Comparison of ENCODE assay signal across 10 mouse cellular contexts in genomic region chr4:152273191-152273590, GRCm38 (mm10). TPM values are rescaled to one million over a fixed set of nuclear protein-coding genes. Genes with fewer than 3 reads are reported as not detected.
A peak's percentile ranks its signal among the peaks of the same experiment; 100 is the strongest.
DNase-seq lines count a peak whose midpoint lies in the region; ATAC-seq lines count a peak whose summit lies in the region.
"Had no signal": no experiment of that assay in that cellular context is flagged by ENCODE, and none has a peak within 500 bp of the region (broad histone marks: within the 10 kb centered on the region; RNA-seq: fewer than 3 reads in every experiment).

No protein-coding gene starts in this region.

- H3K4me1 ChIP-seq in kidney, embryonic 15.5 days: peaks cover 53% of the 10 kb centered on the region
- peaks cover 50% of the 10 kb centered on the region for H3K4me1 ChIP-seq in embryonic facial prominence, embryonic 13.5 days
- peaks cover 46% of the 10 kb centered on the region for H3K4me1 ChIP-seq in hindbrain, embryonic 13.5 days (replicated peaks)
- H3K4me1 ChIP-seq in midbrain, embryonic 15.5 days: peaks cover 25% of the 10 kb centered on the region

- peak overlapping the region; percentile 90 for H3K27ac ChIP-seq in kidney, embryonic 15.5 days
- H3K27ac ChIP-seq in embryonic facial prominence, embryonic 13.5 days: peak overlapping the region; percentile 83
- peak overlapping the region; percentile 61 for H3K27ac ChIP-seq in hindbrain, embryonic 13.5 days
- H3K27ac ChIP-seq in midbrain, embryonic 15.5 days: peak overlapping the region; percentile 66

- H3K4me2 ChIP-seq in kidney, embryonic 15.5 days: peak overlapping the region; percentile 99
- H3K4me2 ChIP-seq in embryonic facial prominence, embryonic 13.5 days: peak overlapping the region; percentile 93
- peak overlapping the region; percentile 88 for H3K4me2 ChIP-seq in hindbrain, embryonic 13.5 days
- peak overlapping the region; percentile 95 for H3K4me2 ChIP-seq in midbrain, embryonic 15.5 days

- no peaks in the 10 kb centered on the region for H3K9me3 ChIP-seq in kidney, embryonic 15.5 days (replicated peaks)
- H3K9me3 ChIP-seq in embryonic facial prominence, embryonic 13.5 days: no peaks in the 10 kb centered on the region
- no peaks in the 10 kb centered on the region for H3K9me3 ChIP-seq in hindbrain, embryonic 13.5 days
- H3K9me3 ChIP-seq in midbrain, embryonic 15.5 days: no peaks in the 10 kb centered on the region

- H3K9ac ChIP-seq in kidney, embryonic 15.5 days: no peak overlapping the region
- peak overlapping the region; percentile 89; the same call in 1 of the 2 replicates for H3K9ac ChIP-seq in embryonic facial prominence, embryonic 13.5 days
- H3K9ac ChIP-seq in hindbrain, embryonic 13.5 days: peak overlapping the region; percentile 90; the same call in 1 of the 2 replicates
- no peak overlapping the region for H3K9ac ChIP-seq in midbrain, embryonic 15.5 days

- DNase-seq in kidney, adult 9 months: no peak
- DNase-seq in urinary bladder, postnatal 36 days (ENCODE audit: low spot score in 2 of 2): no peak
- no peak for DNase-seq in left cerebral cortex, postnatal 14 days (ENCODE audit: low spot score in 2 of 2)
- no peak for DNase-seq in kidney, postnatal 10 days

- peak overlapping the region; percentile 71; the same call in 1 of the 2 replicates for H3K4me3 ChIP-seq in kidney, embryonic 15.5 days (replicated peaks)
- H3K4me3 ChIP-seq in embryonic facial prominence, embryonic 13.5 days: peak overlapping the region; percentile 70
- no peak overlapping the region for H3K4me3 ChIP-seq in hindbrain, embryonic 13.5 days
- H3K4me3 ChIP-seq in midbrain, embryonic 15.5 days: peak overlapping the region; percentile 64; the same call in 1 of the 2 replicates

- ATAC-seq in kidney, embryonic 15.5 days (replicated peaks; ENCODE audit: low FRiP score): no peak
- ATAC-seq in embryonic facial prominence, embryonic 13.5 days (ENCODE audit: insufficient number of reproducible peaks, insufficient read depth, low FRiP score, low TSS enrichment, low read depth): no peak
- ATAC-seq in hindbrain, embryonic 13.5 days (ENCODE audit: low FRiP score): 0 out of 2 replicates have a peak, but pooled peaks have one; percentile 9
- ATAC-seq in midbrain, embryonic 15.5 days (replicated peaks): peak; percentile 21; the same call in 1 of the 2 replicates

- intact Hi-C loops in left cerebral cortex, postnatal 14 days (cut with DNase I): no loop called here

- WGBS in kidney, embryonic 15.5 days: 19% methylated on average over 3 of the region's 3 CpGs
- WGBS in embryonic facial prominence, embryonic 13.5 days: 42% methylated on average over 3 of the region's 3 CpGs
- WGBS in hindbrain, embryonic 13.5 days: 17% methylated on average over 3 of the region's 3 CpGs
- 28% methylated on average over 3 of the region's 3 CpGs for whole genome bisulfite sequencing in midbrain, embryonic 15.5 days

- H3K27me3 ChIP-seq in kidney, embryonic 15.5 days: peaks cover 16% of the 10 kb centered on the region
- H3K27me3 ChIP-seq in embryonic facial prominence, embryonic 13.5 days: peaks cover 23% of the 10 kb centered on the region
- H3K27me3 ChIP-seq in hindbrain, embryonic 13.5 days: peaks cover 91% of the 10 kb centered on the region
- peaks cover 34% of the 10 kb centered on the region for H3K27me3 ChIP-seq in midbrain, embryonic 15.5 days (replicated peaks)

- H3K36me3 ChIP-seq in kidney, embryonic 15.5 days: no peaks in the 10 kb centered on the region
- no peaks in the 10 kb centered on the region for H3K36me3 ChIP-seq in embryonic facial prominence, embryonic 13.5 days
- peaks cover 20% of the 10 kb centered on the region for H3K36me3 ChIP-seq in hindbrain, embryonic 13.5 days
- H3K36me3 ChIP-seq in midbrain, embryonic 15.5 days (replicated peaks): no peaks in the 10 kb centered on the region

RNA-seq across cellular contexts. Expression of gene Gpr153, which starts 0.8 kb away (rescaled TPM):
- 6.2 and 7.8 TPM in 2 replicates for polyA plus RNA-seq in kidney, embryonic 15.5 days (2015; fragmentation: Nextera tagmentation; extraction: Ambion mirVana)
- 11.1 TPM in 2 replicates for polyA plus RNA-seq in embryonic facial prominence, embryonic 13.5 days (2015; fragmentation: Nextera tagmentation; extraction: Ambion mirVana)
- 9.0 and 9.3 TPM in 2 replicates for polyA plus RNA-seq in hindbrain, embryonic 13.5 days (2015; fragmentation: Nextera tagmentation; extraction: Ambion mirVana)
- polyA plus RNA-seq in midbrain, embryonic 15.5 days (2015; fragmentation: Nextera tagmentation; extraction: Ambion mirVana): 15.6 and 16.6 TPM in 2 replicates
- 10 to 100 TPM; 31.2 to 31.6 TPM for total RNA-seq in left cerebral cortex, postnatal 14 days (2021)
- total RNA-seq: MEL had no signal

RNA-seq across cellular contexts. Expression of gene Hes3, which starts 18.3 kb away (rescaled TPM):
- not detected in 2 replicates for polyA plus RNA-seq in kidney, embryonic 15.5 days (2015; fragmentation: Nextera tagmentation; extraction: Ambion mirVana)
- not detected in 2 replicates for polyA plus RNA-seq in embryonic facial prominence, embryonic 13.5 days (2015; fragmentation: Nextera tagmentation; extraction: Ambion mirVana)
- polyA plus RNA-seq in hindbrain, embryonic 13.5 days (2015; fragmentation: Nextera tagmentation; extraction: Ambion mirVana): 0.38 and 0.79 TPM in 2 replicates
- polyA plus RNA-seq in midbrain, embryonic 15.5 days (2015; fragmentation: Nextera tagmentation; extraction: Ambion mirVana): 0.67 and 0.69 TPM in 2 replicates
- total RNA-seq in left cerebral cortex, postnatal 14 days (2021): under 1 TPM; 0.20 to 0.42 TPM
- total RNA-seq: MEL; monocyte, adult 5-6 weeks had no signal

RNA-seq across cellular contexts. Expression of gene Icmt, which starts 23.8 kb away (rescaled TPM):
- 22.3 and 28.7 TPM in 2 replicates for polyA plus RNA-seq in kidney, embryonic 15.5 days (2015; fragmentation: Nextera tagmentation; extraction: Ambion mirVana)
- polyA plus RNA-seq in embryonic facial prominence, embryonic 13.5 days (2015; fragmentation: Nextera tagmentation; extraction: Ambion mirVana): 23.5 and 26.6 TPM in 2 replicates
- 17.2 and 18.4 TPM in 2 replicates for polyA plus RNA-seq in hindbrain, embryonic 13.5 days (2015; fragmentation: Nextera tagmentation; extraction: Ambion mirVana)
- polyA plus RNA-seq in midbrain, embryonic 15.5 days (2015; fragmentation: Nextera tagmentation; extraction: Ambion mirVana): 20.4 and 24.5 TPM in 2 replicates
- 10 to 100 TPM; 43.1 to 45.0 TPM for total RNA-seq in left cerebral cortex, postnatal 14 days (2021)

RNA-seq across cellular contexts. Expression of gene Rnf207, which starts 45.6 kb away (rescaled TPM):
- polyA plus RNA-seq in kidney, embryonic 15.5 days (2015; fragmentation: Nextera tagmentation; extraction: Ambion mirVana): 1.5 and 2.1 TPM in 2 replicates
- 0.72 and 1.3 TPM in 2 replicates for polyA plus RNA-seq in embryonic facial prominence, embryonic 13.5 days (2015; fragmentation: Nextera tagmentation; extraction: Ambion mirVana)
- polyA plus RNA-seq in hindbrain, embryonic 13.5 days (2015; fragmentation: Nextera tagmentation; extraction: Ambion mirVana): 5.2 and 7.7 TPM in 2 replicates
- polyA plus RNA-seq in midbrain, embryonic 15.5 days (2015; fragmentation: Nextera tagmentation; extraction: Ambion mirVana): 8.0 and 8.6 TPM in 2 replicates
- 1 to 10 TPM; 5.3 to 7.4 TPM for total RNA-seq in left cerebral cortex, postnatal 14 days (2021)
- total RNA-seq: MEL; monocyte, adult 5-6 weeks had no signal

RNA-seq across cellular contexts. Expression of gene Rpl22, which starts 52.4 kb away (rescaled TPM):
- polyA plus RNA-seq in kidney, embryonic 15.5 days (2015; fragmentation: Nextera tagmentation; extraction: Ambion mirVana): 387 and 455 TPM in 2 replicates
- polyA plus RNA-seq in embryonic facial prominence, embryonic 13.5 days (2015; fragmentation: Nextera tagmentation; extraction: Ambion mirVana): 447 and 449 TPM in 2 replicates
- polyA plus RNA-seq in hindbrain, embryonic 13.5 days (2015; fragmentation: Nextera tagmentation; extraction: Ambion mirVana): 205 and 218 TPM in 2 replicates
- 127 and 133 TPM in 2 replicates for polyA plus RNA-seq in midbrain, embryonic 15.5 days (2015; fragmentation: Nextera tagmentation; extraction: Ambion mirVana)
- 100 to 1,000 TPM; 182 to 187 TPM for total RNA-seq in left cerebral cortex, postnatal 14 days (2021)

Comparison
In these comparisons a context has a peak if more than half of its experiments do, and no peak if none do; other contexts are left out.
1. ATAC-seq: peak in hindbrain, embryonic 13.5 days (single experiment) and midbrain, embryonic 15.5 days (single experiment); none in kidney, embryonic 15.5 days (single experiment) and embryonic facial prominence, embryonic 13.5 days (single experiment).
2. H3K9ac ChIP-seq: peak in embryonic facial prominence, embryonic 13.5 days (single experiment) and hindbrain, embryonic 13.5 days (single experiment); none in kidney, embryonic 15.5 days (single experiment) and midbrain, embryonic 15.5 days (single experiment).
3. Peak in every context shown above with its lines, with median percentiles within 50 percentile points of each other: H3K27ac ChIP-seq and H3K4me2 ChIP-seq.